Mouse (Mus musculus) heart, postnatal 4 days (tissue): ENCODE data around the gene Tekt1. TPM values are rescaled to one million over a fixed set of nuclear protein-coding genes. Genes with fewer than 3 reads are reported as not detected.

ENCODE experiments used
- DNase-seq: peaks from one replicate; pipeline ENCODE4 v3.0.0; 2021
- microRNA-seq, 2 experiments: library from miRNA; unstranded; fragments of <30 nt; microRNA quantifications; one replicate each; pipeline ENCODE4 v1.2.0; 2021 to 2022
- total RNA-seq, 2 experiments: library from RNA; stranded (reverse); gene quantifications; 2 replicates each; pipeline ENCODE4 v1.2.3; 2021

Gene Tekt1
- total RNA-seq, 2 experiments from 2014 or later: 0.26 to 0.50 TPM

GRCm38 (mm10) chr11:72342549-72343237 lies 19.5 kb downstream of the Tekt1 start:
- peak; percentile 74 for DNase-seq

DNA sequence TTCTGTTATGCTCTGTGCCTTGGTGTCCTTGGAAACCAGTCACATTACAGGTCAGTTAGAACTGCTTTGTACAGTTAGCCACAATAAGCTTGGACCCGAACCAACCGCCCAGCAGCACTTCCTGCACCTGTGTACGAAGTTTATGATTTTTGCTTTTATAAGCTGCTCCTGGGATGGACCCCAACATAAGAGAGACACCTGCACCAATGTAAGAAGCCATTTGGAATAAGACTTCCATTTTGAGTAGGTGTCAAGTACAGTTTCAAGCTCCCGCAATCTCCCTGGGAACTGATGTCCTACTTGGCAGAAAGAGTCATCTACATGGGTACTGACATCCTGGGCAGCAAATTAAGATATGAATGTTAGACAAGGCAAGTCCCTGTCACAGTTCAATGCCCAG lies 22.5 kb downstream of the Tekt1 start:
- no peak for DNase-seq

DNA sequence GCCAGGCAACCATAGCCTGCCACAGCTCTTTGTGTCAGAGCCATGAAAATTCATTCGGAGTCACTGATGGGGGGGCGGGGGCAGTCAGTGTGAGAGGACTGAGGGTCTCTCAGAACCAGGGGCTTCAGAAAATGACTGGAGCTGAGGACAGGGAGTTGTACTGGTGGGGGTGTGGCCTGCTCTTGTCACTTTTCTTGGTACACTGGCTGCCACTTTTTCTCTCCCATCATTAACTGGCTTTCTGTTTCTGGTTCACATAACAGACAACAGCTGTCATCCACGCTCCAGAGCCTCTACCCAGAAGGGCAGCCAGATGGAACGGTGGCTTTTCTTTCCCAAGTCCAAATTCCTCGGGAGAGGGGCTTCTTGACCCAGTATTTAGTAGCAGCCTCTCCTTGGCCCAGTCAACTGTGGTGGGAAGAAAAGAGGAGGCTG lies 23.8 kb downstream of the Tekt1 start:
- DNase-seq: no peak

DNA sequence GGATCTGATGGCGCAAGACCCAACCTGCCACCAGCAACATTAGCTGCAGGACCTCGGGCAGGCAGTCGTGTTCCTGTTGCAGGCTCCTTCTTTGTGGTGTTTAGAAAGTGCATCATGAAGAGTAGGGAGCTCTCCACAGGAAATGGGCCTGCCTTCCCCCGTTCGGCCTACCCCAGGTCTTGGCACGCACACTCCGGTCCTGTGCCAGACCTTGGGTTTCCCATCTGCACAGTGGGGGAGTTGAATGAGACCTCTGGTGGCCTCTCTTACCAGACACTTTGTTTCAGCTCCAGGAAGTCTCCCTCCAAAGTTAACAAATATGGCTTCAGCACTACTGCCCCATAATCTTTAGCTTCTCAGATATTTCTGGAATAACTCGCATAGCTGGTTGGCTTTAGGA lies 25.5 kb downstream of the Tekt1 start:
- DNase-seq: no peak

GRCm38 (mm10) chr11:72334653-72335052 lies 27.6 kb downstream of the Tekt1 start:
- DNase-seq: no peak

- DNase-seq: no peak
Measured at GRCm38 (mm10) chr11:72332951-72333667, 29.1 kb downstream of the Tekt1 start.

GRCm38 (mm10) chr11:72325701-72326100 lies 36.5 kb downstream of the Tekt1 start:
- no peak for DNase-seq

GRCm38 (mm10) chr11:72324431-72324830 lies 37.8 kb downstream of the Tekt1 start:
- no peak for DNase-seq

DNA sequence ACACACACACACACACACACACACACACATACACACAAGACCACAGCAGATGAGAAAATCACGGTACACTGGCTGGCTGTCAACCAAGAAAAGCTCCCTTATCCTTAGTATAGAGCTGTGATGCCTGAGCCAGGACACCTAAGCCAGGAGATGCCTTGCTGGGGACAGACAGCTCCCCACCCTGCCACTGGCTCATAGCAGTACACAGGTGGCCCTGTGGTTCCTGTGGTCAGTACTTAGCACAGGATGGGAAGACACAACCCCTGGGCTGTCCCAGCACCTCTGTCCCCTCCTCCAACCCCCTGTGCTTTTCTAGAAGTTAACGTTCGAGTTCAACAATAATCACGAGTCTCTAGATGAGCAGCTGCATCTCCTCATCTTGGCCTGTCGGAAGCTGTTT lies 44.2 kb downstream of the Tekt1 start:
- no peak for DNase-seq

GRCm38 (mm10) chr11:72314151-72314895 lies 47.9 kb downstream of the Tekt1 start, which contains the start of gene Fbxo39:
Gene Fbxo39, plus strand, starts transcription at chr11:72314444.
- DNase-seq: no peak

GRCm38 (mm10) chr11:72311355-72312001 lies 50.8 kb downstream of the Tekt1 start:
- DNase-seq: no peak

DNA sequence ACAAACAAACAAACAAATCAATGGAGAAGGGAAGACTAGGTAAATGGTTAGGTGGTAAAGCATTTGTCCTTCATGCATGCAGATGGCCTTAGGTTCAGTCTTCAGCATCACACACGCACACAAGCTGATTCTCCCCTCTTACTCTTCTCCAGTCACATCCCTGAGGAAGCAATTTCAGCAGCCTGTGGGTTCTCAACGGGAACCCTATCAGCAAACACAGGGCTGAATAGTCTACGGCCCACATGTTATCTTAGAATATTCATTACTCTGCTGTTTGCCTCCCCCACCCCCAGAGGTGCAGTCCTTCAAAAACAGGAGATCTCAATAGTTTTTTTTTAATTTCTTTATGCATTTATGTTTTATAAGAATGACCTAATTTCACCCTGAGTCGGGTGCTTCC lies 51.8 kb downstream of the Tekt1 start:
- DNase-seq: no peak

DNA sequence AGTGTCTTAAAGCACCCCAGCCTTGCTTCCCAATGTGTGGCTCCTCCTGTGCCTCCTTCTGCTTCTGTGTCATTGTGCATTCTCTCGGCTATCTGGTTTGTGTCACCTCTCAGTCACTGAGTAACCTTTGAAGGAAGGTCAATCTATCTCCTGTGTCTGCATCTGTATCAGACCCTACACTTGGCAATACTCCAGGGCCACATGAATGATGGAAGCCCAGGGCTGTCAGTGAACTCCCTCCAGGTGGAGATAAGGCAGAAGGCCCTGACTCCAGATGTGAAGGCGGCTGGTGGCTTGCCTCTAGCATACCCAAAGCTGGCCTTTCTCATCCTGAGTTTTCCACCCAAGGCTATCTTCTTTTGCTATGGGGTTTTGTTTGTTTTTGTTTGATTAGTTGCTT lies 53.3 kb downstream of the Tekt1 start:
- no peak for DNase-seq

GRCm38 (mm10) chr11:72307461-72307860 lies 54.8 kb downstream of the Tekt1 start:
- no peak for DNase-seq

- peak; percentile 68 for DNase-seq
Measured at GRCm38 (mm10) chr11:72302230-72302629, 60.0 kb downstream of the Tekt1 start.

- peak; percentile 73 for DNase-seq
Measured at GRCm38 (mm10) chr11:72301334-72301733, 60.9 kb downstream of the Tekt1 start, which contains the start of gene Xaf1. Gene Xaf1, plus strand, starts transcription at chr11:72301629.

Small RNA genes within 50 kb of the gene (microRNA-seq; reads per million reads assigned to microRNA genes)
- 0 reads per million in 2 experiments for gene Mir6338

Other genes starting within 250 kb of the Tekt1 start
- 1 to 10 TPM; 1.7 TPM for gene Pitpnm3, start 226.7 kb downstream of the Tekt1 start, total RNA-seq
- under 1 TPM; 0.45 TPM for gene Gm43951, start 155.6 kb downstream of the Tekt1 start, total RNA-seq
- 1 to 10 TPM; 6.0 to 7.4 TPM for gene 4933427D14Rik, start 155.0 kb downstream of the Tekt1 start, total RNA-seq
- 10 to 100 TPM; 47.4 to 48.7 TPM for gene Txndc17, start 154.9 kb downstream of the Tekt1 start, total RNA-seq
- 10 to 100 TPM; 12.0 to 12.5 TPM for gene Med31, start 146.8 kb downstream of the Tekt1 start, total RNA-seq
- under 1 TPM; 0.38 to 0.50 TPM for gene Slc13a5, start 95.2 kb downstream of the Tekt1 start, total RNA-seq
- 1 to 10 TPM; 7.6 to 7.7 TPM for gene Xaf1, start 60.8 kb downstream of the Tekt1 start, total RNA-seq
- gene Fbxo39, start 48.0 kb downstream of the Tekt1 start, total RNA-seq: not detected
- 10 to 100 TPM; 62.2 to 63.4 TPM for gene Smtnl2, start 49.3 kb upstream of the Tekt1 start, total RNA-seq
- not detected for gene Ggt6, start 73.1 kb upstream of the Tekt1 start, total RNA-seq
- 10 to 100 TPM; 55.6 to 55.9 TPM for gene Mybbp1a, start 78.9 kb upstream of the Tekt1 start, total RNA-seq
- 10 to 100 TPM; 17.0 to 18.0 TPM for gene Spns2, start 127.5 kb upstream of the Tekt1 start, total RNA-seq
- under 1 TPM in 1 of 2 experiments, not detected in 1; 0.12 TPM for gene Spns3, start 188.1 kb upstream of the Tekt1 start, total RNA-seq
- 10 to 100 TPM; 57.8 to 62.5 TPM for gene Ube2g1, start 244.8 kb upstream of the Tekt1 start, total RNA-seq